Mouse (Mus musculus): Measurements from ENCODE around the gene Sema4d.

DNA sequence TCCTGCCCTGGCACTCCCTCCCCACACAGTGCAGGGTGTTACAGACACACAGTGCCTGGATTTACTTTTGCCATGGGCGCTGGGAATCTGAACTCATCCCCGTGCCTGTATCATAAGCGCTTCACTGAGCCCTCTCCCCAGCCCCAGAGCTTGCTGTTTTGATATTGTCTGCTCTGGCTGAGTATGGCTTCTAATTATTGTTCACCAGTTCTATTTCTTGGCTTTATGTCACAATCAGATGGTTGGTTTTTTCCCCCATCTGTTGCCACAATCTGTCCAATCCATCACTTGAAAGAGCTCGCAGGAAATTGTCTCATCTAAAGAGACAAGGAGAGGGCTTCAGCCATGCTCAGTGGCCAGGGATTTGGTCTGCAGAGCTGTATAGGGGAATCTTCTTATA, 12.1 kb upstream of the Sema4d start:
- no peak for TF ChIP-seq ZNF384 (IDR thresholded peaks at IDR 0.05; ENCODE audit: low read depth, low read length)
- TF ChIP-seq CHD2 (IDR thresholded peaks at IDR 0.05; ENCODE audit: low read depth, low read length) = no peak
- TF ChIP-seq ZC3H11A (IDR thresholded peaks at IDR 0.05; ENCODE audit: borderline replicate concordance, low read depth, low read length) = no peak
